Mouse (Mus musculus): ENCODE measurements around the gene Gbf1.

DNA sequence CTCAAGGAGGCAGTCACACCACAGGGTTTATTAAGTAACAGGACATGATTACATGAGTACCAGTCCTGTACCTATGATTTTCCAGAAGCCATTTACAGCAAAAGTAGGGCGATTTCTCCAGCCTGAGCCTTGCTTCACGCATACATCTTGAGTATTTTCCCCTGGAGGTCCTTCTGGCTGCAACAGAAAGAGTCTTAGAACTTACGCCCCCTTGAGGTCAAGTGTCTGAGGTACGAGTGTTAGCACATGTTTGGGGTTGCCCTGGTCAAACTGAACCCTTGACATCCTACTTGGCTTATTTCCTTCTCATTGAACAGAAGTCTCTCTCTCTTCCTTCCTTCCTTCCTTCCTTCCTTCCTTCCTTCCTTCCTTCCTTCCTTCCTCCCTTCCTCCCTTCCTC, 37.7 kb upstream of the Gbf1 start:
- TF ChIP-seq CTCF (IDR thresholded peaks at IDR 0.05; ENCODE audit: insufficient read depth, low read length), result no peak
- no peak for TF ChIP-seq POLR2A (IDR thresholded peaks at IDR 0.05; ENCODE audit: borderline replicate concordance, extremely low read depth, low read depth, low read length)
